Mouse (Mus musculus): Measurements from ENCODE around the gene Akr1c12.
"Not testable (repeated sequence)": the region's sequence is repeated elsewhere in the genome, so short reads cannot be mapped to it uniquely, and the experiment has no call there.

The Akr1c12 gene

GRCm38 (mm10) chr13:4279284-4279683, at the start of gene Akr1c12:
TSS of gene Akr1c12 (minus strand) at chr13:4279433.
- peak in 1 of 2 experiments; percentile 9 for DNase-seq

- no peak for DNase-seq
Measured at GRCm38 (mm10) chr13:4318773-4319172, 39.5 kb upstream of the Akr1c12 start.

GRCm38 (mm10) chr13:4313907-4314306, 34.7 kb upstream of the Akr1c12 start:
- no peak for DNase-seq

DNA sequence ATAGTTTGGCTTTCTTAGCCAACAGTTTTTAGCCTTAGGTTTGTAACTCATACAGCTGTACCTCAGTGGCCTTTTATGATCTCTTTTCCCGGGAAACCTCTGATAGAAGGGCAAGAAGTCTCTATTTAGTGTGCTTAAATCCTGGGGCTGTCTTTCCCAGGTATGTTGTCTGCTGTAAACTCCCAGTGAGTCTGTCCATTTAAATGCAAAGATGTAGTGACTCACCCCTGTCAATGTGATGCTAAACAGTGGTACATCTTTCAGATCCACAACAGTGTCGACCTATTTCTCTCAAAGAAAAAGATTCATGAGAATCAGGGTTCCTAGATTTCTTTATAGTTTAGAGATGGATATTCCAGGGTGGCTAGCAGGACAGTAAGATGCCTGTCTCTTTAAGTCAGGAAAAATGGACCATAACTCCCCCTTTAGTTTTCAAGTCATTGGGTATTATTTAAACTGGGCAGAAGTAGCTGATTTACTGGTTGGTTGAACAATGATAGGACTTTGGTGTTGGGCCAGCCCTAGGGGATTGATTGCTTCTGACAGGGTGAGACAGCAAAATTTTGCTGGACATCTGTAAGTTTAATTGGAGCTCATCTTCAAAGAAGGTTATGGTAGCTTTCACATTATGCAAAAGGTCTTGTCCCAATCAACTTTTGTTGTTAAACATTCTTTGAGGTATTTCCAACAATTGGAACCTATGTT, 25.8 kb upstream of the Akr1c12 start:
- DNase-seq: peak in 1 of 2 experiments; percentile 10

- no peak for DNase-seq
Measured at GRCm38 (mm10) chr13:4296991-4297390, 17.8 kb upstream of the Akr1c12 start.

DNA sequence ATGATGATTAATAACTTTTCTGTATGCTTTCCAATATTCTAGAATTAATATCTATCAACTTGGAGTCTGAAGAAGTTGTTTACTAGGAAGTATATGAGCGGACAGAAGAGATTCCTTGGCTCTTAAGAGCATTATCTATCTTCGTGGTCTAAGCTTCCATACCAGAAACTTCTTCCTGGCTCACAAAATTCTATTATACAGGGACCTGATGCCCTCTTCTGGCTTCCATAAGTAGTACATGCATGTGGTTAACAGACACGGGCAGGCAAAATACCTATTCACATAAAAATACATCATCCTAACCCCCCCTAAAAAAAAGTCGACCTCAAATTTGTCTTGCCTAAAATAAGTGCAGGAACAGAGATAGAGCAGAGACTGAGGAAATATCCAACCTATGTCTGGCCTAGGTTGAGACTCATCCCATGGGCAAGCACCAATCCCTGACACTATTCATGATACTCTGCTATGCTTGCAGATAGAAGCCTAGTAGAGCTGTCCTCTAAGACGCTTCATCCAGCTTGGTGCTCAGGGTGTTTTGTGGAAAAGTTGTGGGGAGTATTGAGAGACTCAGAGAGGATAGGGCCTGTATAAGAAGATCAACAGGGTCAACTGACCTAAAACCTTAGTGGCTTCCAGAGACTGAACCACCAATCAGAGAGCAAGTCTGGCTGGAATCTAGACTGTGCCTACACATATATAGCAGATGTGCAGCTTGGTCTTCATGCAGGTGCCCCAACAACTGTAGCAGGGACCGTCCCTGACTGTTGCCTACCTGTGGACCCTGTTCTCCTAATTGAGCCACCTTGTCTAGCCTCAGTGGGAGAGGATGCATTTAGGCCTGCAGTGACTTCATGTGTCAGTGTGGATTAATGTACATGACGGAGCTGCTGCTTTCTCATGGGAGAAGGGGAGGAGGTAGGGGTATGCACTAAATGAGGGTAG, 2.5 kb upstream of the Akr1c12 start:
- DNase-seq: peak; percentile 34 to 47

GRCm38 (mm10) chr13:4277526-4277925, 1.7 kb downstream of the Akr1c12 start:
- DNase-seq: no peak

DNA sequence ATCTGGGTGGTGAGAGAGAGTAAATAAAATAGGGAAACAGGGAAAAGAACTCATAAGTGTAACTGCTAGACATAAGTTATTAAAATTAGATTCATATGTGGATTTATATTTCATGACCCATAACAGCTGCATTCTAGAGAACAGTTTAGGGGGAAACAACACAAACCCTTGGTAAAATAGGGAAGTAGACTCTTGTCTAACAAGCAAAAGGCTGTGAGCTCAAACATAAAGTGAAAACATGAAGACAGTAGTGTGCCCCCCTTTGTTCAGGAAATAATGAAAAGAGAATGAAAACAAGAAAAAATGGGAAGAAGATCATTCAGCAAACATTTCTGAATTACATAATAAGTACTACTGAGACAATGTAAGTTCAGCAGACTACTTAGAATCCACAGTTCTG, 8.4 kb downstream of the Akr1c12 start:
- no peak for DNase-seq

DNA sequence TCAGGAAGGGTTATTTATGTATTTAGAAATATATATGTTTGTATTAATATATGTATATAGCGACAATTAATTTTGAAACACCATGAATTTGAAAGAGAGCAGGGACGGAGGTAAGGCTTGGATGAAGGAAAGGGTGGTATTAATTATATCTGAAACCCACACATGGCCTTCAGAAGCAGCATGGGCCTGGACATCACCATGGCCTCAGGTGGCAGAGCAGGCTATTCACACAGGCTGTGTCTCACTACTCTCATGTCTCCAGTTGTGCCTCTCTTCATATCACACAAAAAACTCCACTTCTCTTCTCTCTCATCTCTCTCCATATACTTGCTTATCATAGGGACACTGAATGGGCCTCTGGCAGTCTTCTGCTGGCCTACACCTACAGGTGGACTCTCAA, 13.8 kb downstream of the Akr1c12 start:
- DNase-seq: not testable (repeated sequence)

- no peak for DNase-seq
Measured at GRCm38 (mm10) chr13:4265047-4265446, 14.2 kb downstream of the Akr1c12 start.

GRCm38 (mm10) chr13:4264612-4265011, 14.6 kb downstream of the Akr1c12 start:
- no peak for DNase-seq

- no peak for DNase-seq
Measured at GRCm38 (mm10) chr13:4257349-4257748, 21.9 kb downstream of the Akr1c12 start.

DNA sequence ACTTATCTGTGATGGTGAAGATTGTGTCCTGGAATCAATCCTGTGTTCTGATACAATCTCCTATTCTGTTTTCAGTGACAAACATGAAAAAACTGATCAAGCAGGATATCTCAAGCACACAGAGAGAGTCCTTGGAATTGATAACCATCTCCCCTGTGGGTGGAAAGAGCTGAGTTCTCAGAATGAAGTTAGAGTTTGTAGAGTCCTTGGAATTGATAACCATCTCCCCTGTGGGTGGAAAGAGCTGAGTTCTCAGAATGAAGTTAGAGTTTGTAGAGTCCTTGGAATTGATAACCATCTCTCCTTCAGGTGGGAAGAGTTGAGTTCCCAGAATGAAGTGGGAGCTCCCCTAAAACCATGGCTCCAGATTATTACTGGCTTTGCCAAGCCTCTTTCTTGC, 22.3 kb downstream of the Akr1c12 start:
- DNase-seq: not testable (repeated sequence)

GRCm38 (mm10) chr13:4249347-4249746, 29.9 kb downstream of the Akr1c12 start:
- no peak for DNase-seq

DNA sequence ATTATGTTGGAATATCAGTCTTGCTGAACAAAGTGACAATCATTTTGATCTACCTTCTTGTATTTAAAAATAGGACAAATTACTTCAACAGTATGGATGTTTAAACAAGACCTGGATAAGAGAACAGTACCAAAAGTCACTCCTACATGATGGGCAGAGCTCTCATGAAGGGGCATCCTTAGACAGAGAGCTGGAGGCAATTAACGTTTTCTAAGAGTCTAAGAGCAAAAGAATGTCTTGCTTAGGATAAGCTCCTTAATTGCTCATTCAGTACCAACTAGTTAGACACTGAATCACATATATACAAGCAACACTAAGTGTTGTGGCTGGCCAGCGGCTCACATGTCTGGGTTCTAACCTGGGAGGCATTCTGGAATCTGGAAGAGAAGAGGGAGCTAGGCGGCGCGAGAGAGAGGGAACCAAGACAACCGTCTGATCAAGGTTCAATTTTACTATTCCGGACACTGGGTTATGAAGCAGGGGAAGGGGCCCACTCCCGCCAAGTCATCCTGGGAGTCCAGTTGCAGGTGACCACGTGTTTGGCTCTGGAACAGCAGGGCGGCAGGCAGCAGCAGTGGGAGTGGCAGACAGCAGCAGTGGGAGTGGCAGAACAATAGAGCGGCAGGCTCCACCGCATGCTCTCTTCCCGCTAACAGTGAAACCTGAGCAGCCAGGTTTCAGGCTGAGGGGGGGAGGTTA, 34.2 kb downstream of the Akr1c12 start:
- peak; percentile 56 to 73 for DNase-seq

DNA sequence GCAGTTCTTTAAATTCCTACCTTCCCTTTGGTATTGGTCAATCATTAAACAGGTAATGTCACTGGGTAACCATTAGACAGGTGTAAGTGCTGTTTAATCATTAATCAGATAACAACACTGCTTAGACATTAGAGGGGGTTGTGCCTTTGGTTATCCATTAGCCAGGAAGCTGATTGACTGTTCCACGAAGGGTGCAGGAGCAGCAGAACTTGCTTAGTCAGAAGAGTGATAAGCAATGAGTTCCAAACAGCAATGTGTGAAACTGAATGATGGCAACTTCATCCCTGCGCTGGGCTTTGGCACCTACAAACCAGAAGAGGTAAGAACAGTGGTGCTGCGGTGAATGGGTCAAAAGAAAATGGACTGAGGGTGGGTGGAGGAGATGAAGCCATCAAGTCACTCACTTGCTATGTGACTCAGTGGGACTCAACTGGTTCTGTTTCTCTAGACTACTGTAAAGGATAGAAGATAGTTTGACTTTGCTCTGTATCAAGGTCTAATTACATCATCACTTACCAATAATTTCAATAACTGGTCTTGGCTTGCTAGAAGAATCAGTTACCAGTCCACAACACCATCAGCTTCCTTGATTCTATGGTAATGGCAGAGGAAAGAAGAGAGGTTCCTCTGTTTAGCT, 45.6 kb downstream of the Akr1c12 start:
- peak; percentile 24 to 54 for DNase-seq

- no peak for DNase-seq
Measured at GRCm38 (mm10) chr13:4233135-4233534, 46.1 kb downstream of the Akr1c12 start.

DNA sequence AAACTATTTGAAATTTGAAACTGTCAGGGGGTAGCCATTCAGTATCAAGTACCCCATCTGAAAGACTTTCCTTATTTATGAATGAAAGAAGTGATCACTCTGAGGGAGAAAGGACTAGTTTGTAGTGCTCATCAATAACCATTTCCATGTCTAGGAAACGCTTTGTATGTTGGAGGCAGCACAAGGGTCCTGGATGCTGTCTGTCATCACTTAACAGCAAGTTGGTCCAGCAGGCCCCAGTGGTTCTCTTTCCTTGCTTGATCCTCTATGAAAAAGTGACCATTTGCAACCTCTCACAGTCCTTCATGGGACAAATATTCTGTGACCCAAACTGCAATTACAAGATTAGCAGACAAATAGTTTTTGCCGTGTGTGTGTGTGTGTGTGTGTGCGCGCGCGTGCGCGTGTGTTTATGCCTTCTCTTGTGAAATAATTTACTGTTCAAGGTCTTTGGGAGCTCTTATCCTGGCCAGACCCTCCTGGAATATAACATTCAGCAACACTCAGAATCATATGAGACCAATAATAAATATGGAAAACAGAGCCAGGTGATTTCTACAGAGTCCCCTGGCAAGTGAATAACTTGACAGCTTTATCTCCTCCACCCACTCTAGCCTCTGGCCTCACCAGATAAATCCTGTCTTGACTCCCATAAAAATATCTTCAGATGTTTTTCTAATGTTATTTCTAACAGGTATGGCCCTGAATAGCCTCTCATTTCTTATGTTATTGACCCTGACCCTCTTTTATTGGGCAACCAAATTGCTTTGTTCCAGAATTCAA, 48.2 kb downstream of the Akr1c12 start:
- no peak for DNase-seq

GRCm38 (mm10) chr13:4228441-4228840, 50.8 kb downstream of the Akr1c12 start, which contains the start of gene Akr1c19:
TSS of gene Akr1c19 (plus strand) at chr13:4228700.
- DNase-seq: peak in 1 of 2 experiments; percentile 17

Data from kidney, postnatal 4 days (tissue).